Mouse (Mus musculus) erythroblast, embryonic 14.5 days (primary cell): Measurements from ENCODE around the gene Gpr176.

ENCODE experiments used
- GATA1 ChIP-seq: IDR thresholded peaks from 2 replicates; pipeline ENCODE4 v1.6.1; 2012; ENCODE audit warnings: low read length, inconsistent platforms, mixed read lengths
- TAL1 ChIP-seq: IDR thresholded peaks from 3 replicates; pipeline ENCODE4 v1.6.1; 2012; ENCODE audit warnings: low read length, inconsistent platforms, mixed read lengths

- TF ChIP-seq GATA1 (no peak), TAL1 (no peak)
Measured at GRCm38 (mm10) chr2:118305827-118306521, 67.2 kb downstream of the Gpr176 start.
